In genomic region chr19:46517529-46518351, GRCm38 (mm10) we compare ENCODE assay signal across 8 mouse cellular contexts. TPM values are rescaled to one million over a fixed set of nuclear protein-coding genes. Genes with fewer than 3 reads are reported as not detected.
DNase-seq lines count a peak whose midpoint lies in the region; ATAC-seq and TF ChIP-seq lines count a peak whose summit lies in the region.

No protein-coding gene starts in this region.

- peak overlapping the region; percentile 11; the same call in 1 of the 2 replicates for H3K4me3 ChIP-seq in lung, embryonic 15.5 days
- H3K4me3 ChIP-seq in forebrain, embryonic 14.5 days (ENCODE audit: low read depth, low read length): no peak overlapping the region
- H3K4me3 ChIP-seq in limb, embryonic 14.5 days (replicated peaks; ENCODE audit: low read length): peak overlapping the region; percentile 15; the same call in 1 of the 2 replicates
- no peak overlapping the region for H3K4me3 ChIP-seq in small intestine, adult 2 months (ENCODE audit: low read depth, low read length)

- H3K27ac ChIP-seq in lung, embryonic 15.5 days: peak overlapping the region; percentile 71
- H3K27ac ChIP-seq in forebrain, embryonic 14.5 days (ENCODE audit: low read depth, low read length): 0 out of 2 replicates have a peak overlapping the region, but pooled peaks have one; percentile 1
- H3K27ac ChIP-seq in limb, embryonic 14.5 days (replicated peaks; ENCODE audit: low read depth, low read length): peak overlapping the region; percentile 55
- H3K27ac ChIP-seq in small intestine, adult 2 months (ENCODE audit: insufficient read depth, low read depth, low read length): peak overlapping the region; percentile 0; the same call in 1 of the 2 replicates

- no peaks in the 10 kb centered on the region for H3K27me3 ChIP-seq in lung, embryonic 15.5 days
- no peaks in the 10 kb centered on the region for H3K27me3 ChIP-seq in forebrain, embryonic 14.5 days (replicated peaks; ENCODE audit: control insufficient read depth, insufficient read depth, low read length)
- H3K27me3 ChIP-seq in limb, embryonic 14.5 days (ENCODE audit: control insufficient read depth, insufficient read depth, low read length): no peaks in the 10 kb centered on the region
- no peaks in the 10 kb centered on the region for H3K27me3 ChIP-seq in small intestine, adult 2 months (ENCODE audit: control insufficient read depth, insufficient read depth, low read length)

- WGBS in lung, embryonic 15.5 days: 25% methylated on average over 13 of the region's 14 CpGs
- WGBS in forebrain, embryonic 14.5 days: 37% methylated on average over 10 of the region's 14 CpGs
- 34% methylated on average over 10 of the region's 14 CpGs for WGBS in limb, embryonic 14.5 days
- WGBS in small intestine, adult 2 months: 18% methylated on average over 14 of the region's 14 CpGs

- no peak overlapping the region for H3K9ac ChIP-seq in lung, embryonic 15.5 days
- H3K9ac ChIP-seq in forebrain, embryonic 14.5 days (ENCODE audit: low read length): no peak overlapping the region
- H3K9ac ChIP-seq in limb, embryonic 14.5 days (ENCODE audit: low read depth, low read length, severe bottlenecking): peak overlapping the region; percentile 36

- DNase-seq in lung, postnatal 14 days: no peak
- DNase-seq in forebrain, embryonic 14.5 days (ENCODE audit: low spot score): no peak
- peak; percentile 71 for DNase-seq in limb, embryonic 14.5 days (ENCODE audit: low spot score)
- no peak for DNase-seq in frontal cortex, postnatal 25 days (ENCODE audit: low spot score in 2 of 2)
- no peak for DNase-seq in cerebellum, adult 8-10 months

- peaks cover 39% of the 10 kb centered on the region for H3K36me3 ChIP-seq in lung, embryonic 15.5 days
- H3K36me3 ChIP-seq in forebrain, embryonic 14.5 days (ENCODE audit: control insufficient read depth, insufficient read depth, low read length): peaks cover 41% of the 10 kb centered on the region
- H3K36me3 ChIP-seq in limb, embryonic 14.5 days (ENCODE audit: control insufficient read depth, insufficient read depth, low read length): peaks cover 40% of the 10 kb centered on the region
- H3K36me3 ChIP-seq in small intestine, adult 2 months (ENCODE audit: control insufficient read depth, insufficient read depth, low read length): peaks cover 34% of the 10 kb centered on the region

- peak; percentile 69 for ATAC-seq in lung, embryonic 15.5 days (ENCODE audit: borderline replicate concordance, extremely low read depth, low FRiP score, low TSS enrichment)
- ATAC-seq in forebrain, embryonic 14.5 days: peak; percentile 53
- ATAC-seq in limb, embryonic 14.5 days (ENCODE audit: low FRiP score, low read depth): peak; percentile 66
- ATAC-seq in frontal cortex, adult (ENCODE audit: low TSS enrichment): no peak

- TF ChIP-seq POLR2A in limb, embryonic 14.5 days (IDR thresholded peaks at IDR 0.05; ENCODE audit: borderline replicate concordance, extremely low read depth, insufficient read depth, insufficient read length): no peak
- no peak for TF ChIP-seq POLR2A in small intestine, adult 2 months (IDR thresholded peaks at IDR 0.05; ENCODE audit: low read depth, low read length)

- peak overlapping the region; percentile 53 for H3K4me2 ChIP-seq in lung, embryonic 15.5 days
- no peak overlapping the region for H3K4me2 ChIP-seq in forebrain, embryonic 14.5 days (ENCODE audit: low read length)
- peak overlapping the region; percentile 47 for H3K4me2 ChIP-seq in limb, embryonic 14.5 days (replicated peaks; ENCODE audit: low read depth, low read length, severe bottlenecking)

- peaks cover 53% of the 10 kb centered on the region for H3K4me1 ChIP-seq in lung, embryonic 15.5 days
- H3K4me1 ChIP-seq in forebrain, embryonic 14.5 days (ENCODE audit: control insufficient read depth, insufficient read depth, low read length): peaks cover 19% of the 10 kb centered on the region
- peaks cover 25% of the 10 kb centered on the region for H3K4me1 ChIP-seq in limb, embryonic 14.5 days (ENCODE audit: control insufficient read depth, insufficient read depth, low read length)
- peaks cover 27% of the 10 kb centered on the region for H3K4me1 ChIP-seq in small intestine, adult 2 months (ENCODE audit: control insufficient read depth, insufficient read depth, insufficient read length, low read length)

- TF ChIP-seq CTCF in small intestine, adult 2 months (IDR thresholded peaks at IDR 0.05; ENCODE audit: extremely low read depth, insufficient read length, insufficient replicate concordance, low read depth, low read length): no peak

- H3K9me3 ChIP-seq in lung, embryonic 15.5 days: no peaks in the 10 kb centered on the region
- no peaks in the 10 kb centered on the region for H3K9me3 ChIP-seq in forebrain, embryonic 14.5 days (replicated peaks; ENCODE audit: control insufficient read depth, low read length)
- no peaks in the 10 kb centered on the region for H3K9me3 ChIP-seq in limb, embryonic 14.5 days (ENCODE audit: control insufficient read depth, low read length)

RNA-seq across cellular contexts. Expression of gene Trim8, which starts 16.2 kb away (rescaled TPM):
- 22.2 and 27.8 TPM in 2 replicates for polyA plus RNA-seq in lung, embryonic 15.5 days (2015; fragmentation: Nextera tagmentation; extraction: Ambion mirVana)
- 23.0 and 24.8 TPM in 2 replicates for polyA plus RNA-seq in forebrain, embryonic 14.5 days (2014; fragmentation: Nextera tagmentation; extraction: Ambion mirVana)
- polyA plus RNA-seq in limb, embryonic 14.5 days (2012; rRNA removed): 22.7 and 32.5 TPM in 2 replicates
- polyA plus RNA-seq in limb, embryonic 14.5 days (2014; fragmentation: Nextera tagmentation; extraction: Ambion mirVana): 21.5 and 23.1 TPM in 2 replicates
- 42.3 and 54.8 TPM in 2 replicates for polyA plus RNA-seq in small intestine, adult 2 months (2012; rRNA removed)

RNA-seq across cellular contexts. Expression of gene Arl3, which starts 55.3 kb away (rescaled TPM):
- polyA plus RNA-seq in lung, embryonic 15.5 days (2015; fragmentation: Nextera tagmentation; extraction: Ambion mirVana): 115 and 119 TPM in 2 replicates
- polyA plus RNA-seq in forebrain, embryonic 14.5 days (2014; fragmentation: Nextera tagmentation; extraction: Ambion mirVana): 159 and 164 TPM in 2 replicates
- polyA plus RNA-seq in limb, embryonic 14.5 days (2012; rRNA removed): 93.0 and 120 TPM in 2 replicates
- 87.2 and 97.8 TPM in 2 replicates for polyA plus RNA-seq in limb, embryonic 14.5 days (2014; fragmentation: Nextera tagmentation; extraction: Ambion mirVana)
- polyA plus RNA-seq in small intestine, adult 2 months (2012; rRNA removed): 1.3 and 2.1 TPM in 2 replicates

RNA-seq across cellular contexts. Expression of gene Sfxn2, which starts 55.4 kb away (rescaled TPM):
- polyA plus RNA-seq in lung, embryonic 15.5 days (2015; fragmentation: Nextera tagmentation; extraction: Ambion mirVana): 27.9 and 28.3 TPM in 2 replicates
- polyA plus RNA-seq in forebrain, embryonic 14.5 days (2014; fragmentation: Nextera tagmentation; extraction: Ambion mirVana): 6.8 and 8.0 TPM in 2 replicates
- 26.4 and 26.7 TPM in 2 replicates for polyA plus RNA-seq in limb, embryonic 14.5 days (2012; rRNA removed)
- polyA plus RNA-seq in limb, embryonic 14.5 days (2014; fragmentation: Nextera tagmentation; extraction: Ambion mirVana): 21.2 and 22.0 TPM in 2 replicates
- polyA plus RNA-seq in small intestine, adult 2 months (2012; rRNA removed): 1.3 and 1.6 TPM in 2 replicates

Comparison
In these comparisons a context has a peak if more than half of its experiments do, and no peak if none do; other contexts are left out.
1. H3K27ac ChIP-seq: peak in every context shown above with its lines; median percentile 71 in lung, embryonic 15.5 days; 55 in limb, embryonic 14.5 days; 1 in forebrain, embryonic 14.5 days; 0 in small intestine, adult 2 months.
2. H3K4me3 ChIP-seq: peak in lung, embryonic 15.5 days (single experiment) and limb, embryonic 14.5 days (single experiment); none in forebrain, embryonic 14.5 days (single experiment) and small intestine, adult 2 months (single experiment).
3. RNA of gene Arl3, which starts 55.3 kb away (polyA plus RNA-seq): 159 to 164 TPM in forebrain, embryonic 14.5 days, 87.2 to 120 TPM in limb, embryonic 14.5 days and 115 to 119 TPM in lung, embryonic 15.5 days; 1.3 to 2.1 TPM in small intestine, adult 2 months; every median in the first group is over 10 times any median in the second.